Mouse (Mus musculus) lung, postnatal 0 days (tissue): ENCODE results near the gene Jak3.

Experiments used
- CTCF ChIP-seq: IDR thresholded peaks from 2 replicates; pipeline ENCODE4 v1.5.1; 2016; ENCODE audit warnings: antibody characterized with exemption, mild to moderate bottlenecking
- EP300 ChIP-seq: IDR thresholded peaks from 2 replicates; pipeline ENCODE4 v1.6.1; 2016; ENCODE audit warnings: antibody characterized with exemption, mild to moderate bottlenecking, control low read depth

GRCm38 (mm10) chr8:71711574-71711973, 35.5 kb downstream of the Jak3 start:
- TF ChIP-seq CTCF (no peak), EP300 (no peak)
